Mouse (Mus musculus) CH12.LX (cell line): ENCODE measurements around the gene Gm17622. TPM values are rescaled to one million over a fixed set of nuclear protein-coding genes. Genes with fewer than 3 reads are reported as not detected.

Experiments used
- DNase-seq: peaks from one replicate; pipeline ENCODE4 v3.0.0-alpha.2; 2013; ENCODE audit errors: extremely low read depth
- H3K27ac ChIP-seq: 2 replicates; pipeline ENCODE4 v1.5.1; 2012; ENCODE audit warnings: low read depth, mild to moderate bottlenecking, control low read depth, moderate library complexity; ENCODE audit not compliant: insufficient read depth
- H3K27me3 ChIP-seq: replicated peaks from 2 replicates; pipeline ENCODE3; 2012; ENCODE audit warnings: inconsistent platforms
- H3K36me3 ChIP-seq, 2 experiments: replicated peaks in 1 of 2; 2 replicates each; pipeline versions ENCODE3 to v1.6.1; 2012; ENCODE audit warnings: inconsistent platforms in 1 of 2, low read length in 1 of 2, mild to moderate bottlenecking in 1 of 2, mixed read lengths in 1 of 2, moderate library complexity in 1 of 2; ENCODE audit not compliant: control insufficient read depth in 1 of 2, insufficient read depth in 1 of 2
- H3K4me1 ChIP-seq, 2 experiments: 2 replicates each; pipeline ENCODE4 v1.6.1; 2012; ENCODE audit warnings: inconsistent platforms in 1 of 2, moderate library complexity in 1 of 2; ENCODE audit not compliant: insufficient read depth in 2 of 2, control insufficient read depth in 1 of 2
- H3K4me2 ChIP-seq: 2 replicates; pipeline ENCODE4 v1.6.1; 2012; ENCODE audit warnings: low read depth, mild to moderate bottlenecking, control low read depth; ENCODE audit not compliant: poor library complexity, insufficient read depth, severe bottlenecking
- H3K4me3 ChIP-seq, 3 experiments: fragments of 150-350 bp in 1 of 3; sonication (generic) in 1 of 3; replicated peaks in 1 of 3; 2 replicates each; pipeline versions ENCODE3 to v1.5.1; 2011 to 2012; ENCODE audit warnings: low read depth in 2 of 3, low read length in 2 of 3, mild to moderate bottlenecking in 2 of 3, moderate library complexity in 2 of 3, control low read depth in 1 of 3, improper control_type of control experiment in 1 of 3, inconsistent platforms in 1 of 3, mixed read lengths in 1 of 3; ENCODE audit not compliant: poor library complexity in 1 of 3
- H3K79me2 ChIP-seq: replicated peaks from 2 replicates; pipeline ENCODE4 v1.6.1; 2012; ENCODE audit warnings: mild to moderate bottlenecking, moderate library complexity; ENCODE audit not compliant: control insufficient read depth, poor library complexity, insufficient read depth, severe bottlenecking; ENCODE audit errors: extremely low read depth
- H3K9ac ChIP-seq: 2 replicates; pipeline ENCODE4 v1.6.1; 2012; ENCODE audit warnings: low read depth, mild to moderate bottlenecking, control low read depth, moderate library complexity; ENCODE audit not compliant: insufficient read depth
- H3K9me3 ChIP-seq: replicated peaks from 2 replicates; pipeline ENCODE3; 2012; ENCODE audit warnings: low read length, inconsistent platforms, mixed read lengths
- BHLHE40 ChIP-seq: IDR thresholded peaks from 2 replicates; pipeline ENCODE4 v1.6.1; 2011; ENCODE audit warnings: mild to moderate bottlenecking, low read depth, low read length, improper control_type of control experiment
- CHD1 ChIP-seq: IDR thresholded peaks from 2 replicates; pipeline ENCODE4 v1.6.1; 2012; ENCODE audit warnings: low read depth, low read length, improper control_type of control experiment, inconsistent platforms
- CHD2 ChIP-seq: IDR thresholded peaks from 2 replicates; pipeline ENCODE4 v1.6.1; 2011; ENCODE audit warnings: low read length, improper control_type of control experiment
- CTCF ChIP-seq, 2 experiments: IDR thresholded peaks in 1 of 2; conservative IDR thresholded peaks in 1 of 2; 2 replicates each; pipeline ENCODE4 v1.5.1; 2011 to 2012; ENCODE audit warnings: low read depth in 2 of 2, low read length in 2 of 2, improper control_type of control experiment in 1 of 2, inconsistent platforms in 1 of 2, mild to moderate bottlenecking in 1 of 2, moderate library complexity in 1 of 2
- E2F4 ChIP-seq: IDR thresholded peaks from 2 replicates; pipeline ENCODE4 v1.6.1; 2011; ENCODE audit warnings: low read depth, low read length, improper control_type of control experiment; ENCODE audit not compliant: insufficient replicate concordance
- EP300 ChIP-seq: IDR thresholded peaks from 2 replicates; pipeline ENCODE4 v1.6.1; 2011; ENCODE audit warnings: low read length, improper control_type of control experiment
- ETS1 ChIP-seq: conservative IDR thresholded peaks from 2 replicates; pipeline ENCODE4 v1.6.1; 2012; ENCODE audit warnings: low read depth, mild to moderate bottlenecking, inconsistent platforms, low read length, improper control_type of control experiment, moderate library complexity
- HCFC1 ChIP-seq: IDR thresholded peaks from 2 replicates; pipeline ENCODE4 v1.6.1; 2012; ENCODE audit warnings: low read depth, mild to moderate bottlenecking, inconsistent platforms, low read length, improper control_type of control experiment
- IRF4 ChIP-seq: IDR thresholded peaks from 2 replicates; pipeline ENCODE4 v1.6.1; 2014; ENCODE audit warnings: low read depth, mild to moderate bottlenecking, inconsistent platforms, low read length, improper control_type of control experiment
- JUN ChIP-seq: IDR thresholded peaks from 2 replicates; pipeline ENCODE4 v1.6.1; 2011; ENCODE audit warnings: low read depth, mild to moderate bottlenecking, low read length, improper control_type of control experiment, moderate library complexity; ENCODE audit not compliant: insufficient read depth
- JUND ChIP-seq: conservative IDR thresholded peaks from 2 replicates; pipeline ENCODE4 v1.6.1; 2011; ENCODE audit warnings: low read depth, low read length, improper control_type of control experiment
- KAT2A ChIP-seq: IDR thresholded peaks from 2 replicates; pipeline ENCODE4 v1.6.1; 2012; ENCODE audit warnings: low read length, improper control_type of control experiment, inconsistent platforms; ENCODE audit not compliant: insufficient replicate concordance
- MAX ChIP-seq: IDR thresholded peaks from 2 replicates; pipeline ENCODE4 v1.6.1; 2011; ENCODE audit warnings: low read length, improper control_type of control experiment
- MEF2A ChIP-seq: IDR thresholded peaks from 2 replicates; pipeline ENCODE4 v1.6.1; 2014; ENCODE audit warnings: low read depth, mild to moderate bottlenecking, inconsistent platforms, low read length, improper control_type of control experiment, borderline replicate concordance
- MXI1 ChIP-seq: IDR thresholded peaks from 2 replicates; pipeline ENCODE4 v1.6.1; 2011; ENCODE audit warnings: mild to moderate bottlenecking, low read depth, low read length, improper control_type of control experiment
- MYC ChIP-seq: IDR thresholded peaks from 2 replicates; pipeline ENCODE4 v1.6.1; 2011; ENCODE audit warnings: low read depth, mild to moderate bottlenecking, improper control_type of control experiment, low read length
- PAX5 ChIP-seq: IDR thresholded peaks from 2 replicates; pipeline ENCODE4 v1.6.1; 2012; ENCODE audit warnings: low read length, inconsistent platforms, mixed read lengths
- POLR2AphosphoS2 ChIP-seq: IDR thresholded peaks from 2 replicates; pipeline ENCODE4 v1.6.1; 2011; ENCODE audit warnings: low read depth, low read length, improper control_type of control experiment
- RCOR1 ChIP-seq: conservative IDR thresholded peaks from 2 replicates; pipeline ENCODE4 v1.6.1; 2012; ENCODE audit warnings: low read depth, mild to moderate bottlenecking, inconsistent platforms, low read length, improper control_type of control experiment
- TBP ChIP-seq: conservative IDR thresholded peaks from 2 replicates; pipeline ENCODE4 v1.6.1; 2011; ENCODE audit warnings: low read depth, low read length, improper control_type of control experiment
- TCF12 ChIP-seq: IDR thresholded peaks from 2 replicates; pipeline ENCODE4 v1.6.1; 2014; ENCODE audit warnings: low read depth, mild to moderate bottlenecking, inconsistent platforms, low read length, improper control_type of control experiment
- UBTF ChIP-seq: IDR thresholded peaks from 2 replicates; pipeline ENCODE4 v1.6.1; 2012; ENCODE audit warnings: low read depth, mild to moderate bottlenecking, inconsistent platforms, low read length, improper control_type of control experiment, moderate library complexity
- ZKSCAN1 ChIP-seq: IDR thresholded peaks from 2 replicates; pipeline ENCODE4 v1.6.1; 2012; ENCODE audit warnings: low read depth, inconsistent platforms, low read length, improper control_type of control experiment, borderline replicate concordance
- ZMIZ1 ChIP-seq: IDR thresholded peaks from 2 replicates; pipeline ENCODE4 v1.6.1; 2012; ENCODE audit warnings: low read depth, mild to moderate bottlenecking, inconsistent platforms, low read length, improper control_type of control experiment
- ZNF384 ChIP-seq: IDR thresholded peaks from 2 replicates; pipeline ENCODE4 v1.6.1; 2012; ENCODE audit warnings: low read depth, low read length, improper control_type of control experiment, inconsistent platforms
- dilution Hi-C: fragments of 300-500 bp; cut with MboI; formaldehyde crosslinking; loops from 2 replicates; pipeline ENCODE4 v1.14.3; 2020; ENCODE audit warnings: low sequenced_read_pairs; ENCODE audit not compliant: extremely low pct_unique_long_range_greater_than_20kb, extremely low pct_ligation_motif_present
- in situ Hi-C: fragments of 300-500 bp; cut with MboI; formaldehyde crosslinking; loops from 3 replicates; pipeline ENCODE4 v1.14.3; 2019; ENCODE audit warnings: low sequenced_read_pairs, low pct_ligation_motif_present, low pct_unique_long_range_greater_than_20kb, mixed read lengths
- polyA plus RNA-seq: library from polyadenylated mRNA; unstranded; fragments of >175 nt; gene quantifications from 2 replicates; pipeline ENCODE4 v1.2.1, GENCODE M21; 2012; ENCODE audit warnings: low read depth; ENCODE audit not compliant: insufficient read length
- total RNA-seq, 2 experiments: library from RNA; depleted of rRNA; stranded (reverse); fragments of 300-350 nt in 1 of 2; fragments of >200 nt in 1 of 2; gene quantifications; 2 replicates each; pipeline ENCODE4 v1.2.3; 2012 to 2014

Gene Gm17622
- total and polyA plus RNA-seq, 3 experiments, result not detected

DNA sequence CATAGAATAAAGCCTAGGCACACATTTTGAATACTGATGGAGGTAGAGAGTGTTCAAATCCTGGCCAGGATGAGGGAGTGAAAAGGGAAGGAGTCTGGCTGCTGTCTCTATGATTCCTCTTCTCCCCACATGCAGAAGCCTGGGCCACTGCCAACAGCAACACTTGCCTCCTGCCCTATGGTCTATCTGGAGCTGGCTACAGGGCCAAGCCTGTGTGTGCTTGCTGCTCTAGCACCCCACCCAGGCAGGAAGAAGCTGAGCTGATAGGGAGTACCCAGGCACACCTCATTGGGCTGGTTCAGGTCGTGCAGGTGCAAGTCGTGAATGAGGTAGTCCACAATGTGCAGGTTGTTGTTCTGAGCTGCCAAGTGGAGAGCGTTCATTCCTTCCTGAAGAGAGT lies 36.2 kb upstream of the Gm17622 start:
- H3K9ac ChIP-seq, result no peak overlapping the region
- no peak overlapping the region for H3K4me3 ChIP-seq
- in situ Hi-C loops (no loop called here), dilution Hi-C loops (no loop called here)
- no peak for DNase-seq
- no peaks in the 10 kb centered on the region for H3K4me1 ChIP-seq
- no peaks in the 10 kb centered on the region for H3K9me3 ChIP-seq
- H3K27me3 ChIP-seq, result no peaks in the 10 kb centered on the region
- H3K27ac ChIP-seq, result no peak overlapping the region
- H3K79me2 ChIP-seq, result no peaks in the 10 kb centered on the region
- no peaks in the 10 kb centered on the region for H3K36me3 ChIP-seq
- TF ChIP-seq TCF12 (no peak), JUN (no peak), MAX (no peak), BHLHE40 (no peak), ETS1 (no peak), EP300 (no peak), ZNF384 (no peak), TBP (no peak), RCOR1 (no peak), IRF4 (no peak), UBTF (no peak), JUND (no peak), CTCF (conservative IDR thresholded peaks at IDR 0.05 in 1 of 2, IDR thresholded peaks at IDR 0.05 in 1 of 2; ENCODE audit: low read depth in 2 of 2, low read length in 2 of 2) (no peak), MEF2A (no peak), CHD2 (no peak), E2F4 (no peak), MYC (no peak)
- H3K4me2 ChIP-seq, result no peak overlapping the region

DNA sequence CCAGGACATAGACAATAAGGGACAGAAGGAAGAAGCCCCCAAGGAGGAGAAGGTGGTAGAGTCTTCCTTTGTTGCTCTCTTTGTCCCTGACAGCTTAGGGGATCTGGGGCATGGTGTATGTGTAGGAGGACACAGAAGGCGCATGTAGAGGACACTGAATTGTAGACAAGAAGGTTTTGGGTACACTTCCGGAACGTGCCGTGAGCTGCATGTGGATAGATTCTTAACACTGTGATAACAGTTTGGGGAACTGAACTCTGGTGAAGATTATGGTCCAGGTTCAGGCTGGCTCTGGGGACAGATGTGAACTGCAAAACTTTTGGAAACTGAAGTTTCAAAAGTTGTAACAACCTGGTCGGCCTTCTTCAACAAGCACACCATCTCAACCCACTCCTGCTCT lies 33.0 kb upstream of the Gm17622 start:
- DNase-seq, result no peak
- dilution Hi-C loops (no loop called here), in situ Hi-C loops (no loop called here)
- H3K4me3 ChIP-seq, result no peak overlapping the region
- no peaks in the 10 kb centered on the region for H3K4me1 ChIP-seq
- no peaks in the 10 kb centered on the region for H3K36me3 ChIP-seq
- H3K9ac ChIP-seq, result no peak overlapping the region
- TF ChIP-seq ZMIZ1 (no peak), POLR2AphosphoS2 (no peak), PAX5 (no peak), MEF2A (no peak), MXI1 (no peak), CTCF (conservative IDR thresholded peaks at IDR 0.05 in 1 of 2, IDR thresholded peaks at IDR 0.05 in 1 of 2; ENCODE audit: low read depth in 2 of 2, low read length in 2 of 2) (no peak), CHD1 (no peak), KAT2A (no peak), HCFC1 (no peak), ZKSCAN1 (no peak), MAX (no peak)
- TF ChIP-seq, all 38 proteins: peak for 0
- H3K4me2 ChIP-seq, result no peak overlapping the region
- H3K79me2 ChIP-seq, result no peaks in the 10 kb centered on the region
- H3K27me3 ChIP-seq, result no peaks in the 10 kb centered on the region
- H3K9me3 ChIP-seq, result no peaks in the 10 kb centered on the region
- H3K27ac ChIP-seq, result no peak overlapping the region
